Mouse (Mus musculus) lung, postnatal 36 days (tissue): ENCODE data around the gene Gvin1.
"Not testable (repeated sequence)": the region's sequence is repeated elsewhere in the genome, so short reads cannot be mapped to it uniquely, and the experiment has no call there.

Source experiments
- DNase-seq: peaks from one replicate; pipeline ENCODE4 v3.0.0; 2022; ENCODE audit warnings: mixed read lengths

Gvin1 gene

DNA sequence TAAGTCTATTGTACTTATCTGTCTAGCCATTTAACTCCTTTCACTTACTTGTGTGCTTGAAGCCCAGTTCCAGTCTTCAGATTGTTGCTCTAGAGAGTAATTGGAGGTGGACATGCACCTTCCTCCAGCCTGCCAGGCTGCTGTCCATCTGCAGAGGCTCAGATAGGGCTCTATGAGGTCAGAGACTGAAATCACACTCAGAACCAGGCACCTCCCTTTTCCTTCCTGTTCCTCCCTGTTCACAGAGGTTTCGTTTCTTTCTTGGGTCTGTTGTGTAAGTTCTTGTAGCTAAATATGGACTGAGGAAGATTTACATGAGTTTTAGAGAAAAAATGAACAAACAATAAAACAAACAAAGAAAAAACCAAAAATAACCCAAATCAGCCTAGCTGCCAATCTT, at the start of gene Gvin1:
Gene Gvin1, minus strand, starts transcription at position 150 of the 400 bp plus-strand sequence.
- DNase-seq = peak; percentile 65

GRCm38 (mm10) chr7:106251844-106252517, 36.9 kb upstream of the Gvin1 start:
- no peak for DNase-seq

DNA sequence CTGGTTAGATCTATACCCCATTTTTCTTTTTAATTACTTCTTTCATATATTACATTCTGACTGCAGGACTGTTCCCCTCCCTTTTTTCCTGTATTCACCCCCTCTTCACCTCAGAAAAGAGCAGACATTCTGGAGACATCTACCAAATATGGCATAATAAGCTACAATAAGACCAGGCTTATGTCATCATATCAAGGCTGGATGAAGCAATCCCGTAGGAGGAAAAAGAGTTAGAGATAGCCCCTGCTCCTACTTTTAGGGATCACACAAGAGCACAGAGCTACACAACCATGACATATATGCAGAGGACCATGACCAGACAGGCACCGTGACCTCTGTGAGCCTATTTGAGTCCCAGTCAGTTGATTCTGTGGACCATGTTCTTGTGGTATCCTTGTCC, 33.8 kb upstream of the Gvin1 start:
- no peak for DNase-seq

DNA sequence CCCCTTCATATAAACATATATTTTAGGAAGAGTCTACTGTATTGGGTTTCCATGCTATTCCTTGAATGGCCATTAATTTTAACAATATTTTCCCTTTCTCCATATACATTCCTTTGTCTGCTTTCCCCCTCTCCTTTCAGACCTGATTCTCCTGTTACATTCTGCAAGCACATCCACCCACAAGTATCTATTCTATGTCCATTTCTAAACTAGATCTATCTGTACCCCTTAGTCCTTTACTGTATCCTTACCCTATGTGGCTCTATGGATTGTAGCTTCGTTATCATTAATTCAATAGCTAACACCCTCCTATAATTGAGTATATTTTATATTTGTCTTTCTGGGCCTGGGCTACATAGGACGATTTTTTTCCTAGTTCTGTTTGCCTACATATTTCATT, 33.1 kb upstream of the Gvin1 start:
- no peak for DNase-seq

- DNase-seq = no peak
These were observed 30.5 kb upstream of the Gvin1 start for GRCm38 (mm10) chr7:106245601-106246000.

DNA sequence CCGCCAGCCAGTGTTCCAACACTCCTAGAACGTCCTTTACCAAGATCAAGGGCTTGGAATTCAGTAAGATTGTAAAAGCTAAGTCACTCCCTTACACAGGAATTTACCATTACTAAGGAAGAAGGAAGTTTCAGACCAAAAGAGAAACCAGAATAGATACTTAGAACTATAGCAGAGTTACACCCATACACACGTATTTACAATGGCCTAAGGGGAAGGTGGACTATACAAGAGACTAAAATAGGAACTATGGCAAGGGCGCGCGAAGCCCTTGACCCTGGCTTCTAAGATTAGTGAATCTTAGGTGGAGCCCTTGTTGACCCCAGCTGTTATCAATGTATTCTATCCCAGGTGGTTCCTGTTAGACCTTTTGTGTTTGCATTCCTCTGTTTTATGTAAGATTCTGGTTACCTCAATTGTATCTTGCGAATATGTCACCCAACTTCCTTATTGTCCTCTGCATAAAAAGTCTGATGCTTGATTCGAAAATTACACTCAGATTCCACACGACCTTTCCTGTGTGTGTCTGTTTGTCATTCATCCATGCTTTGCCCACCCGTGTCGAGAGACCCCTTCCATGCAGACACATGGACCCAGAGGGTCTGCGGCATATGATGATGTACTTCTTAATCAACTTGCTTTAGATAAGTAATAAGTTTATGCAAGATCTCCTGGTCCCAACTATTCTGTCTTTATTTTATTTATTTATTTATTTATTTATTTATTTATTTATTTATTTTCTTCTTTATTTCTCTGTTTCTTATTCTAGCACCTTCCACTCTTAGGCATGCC, 25.6 kb upstream of the Gvin1 start:
- DNase-seq = not testable (repeated sequence)

DNA sequence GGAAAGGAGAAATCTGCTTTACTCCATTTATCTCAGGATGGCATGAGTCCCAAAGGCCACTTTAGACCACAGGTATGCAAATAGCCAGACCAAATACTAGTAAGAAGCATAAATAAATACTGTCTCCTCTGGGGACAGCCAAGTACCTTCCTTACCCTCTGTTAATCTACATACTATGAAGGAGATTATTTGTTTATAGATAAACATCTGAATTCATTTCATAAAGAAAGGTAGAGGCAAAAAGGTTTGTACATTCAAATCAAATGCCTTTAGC, 22.0 kb upstream of the Gvin1 start:
- DNase-seq = no peak

DNA sequence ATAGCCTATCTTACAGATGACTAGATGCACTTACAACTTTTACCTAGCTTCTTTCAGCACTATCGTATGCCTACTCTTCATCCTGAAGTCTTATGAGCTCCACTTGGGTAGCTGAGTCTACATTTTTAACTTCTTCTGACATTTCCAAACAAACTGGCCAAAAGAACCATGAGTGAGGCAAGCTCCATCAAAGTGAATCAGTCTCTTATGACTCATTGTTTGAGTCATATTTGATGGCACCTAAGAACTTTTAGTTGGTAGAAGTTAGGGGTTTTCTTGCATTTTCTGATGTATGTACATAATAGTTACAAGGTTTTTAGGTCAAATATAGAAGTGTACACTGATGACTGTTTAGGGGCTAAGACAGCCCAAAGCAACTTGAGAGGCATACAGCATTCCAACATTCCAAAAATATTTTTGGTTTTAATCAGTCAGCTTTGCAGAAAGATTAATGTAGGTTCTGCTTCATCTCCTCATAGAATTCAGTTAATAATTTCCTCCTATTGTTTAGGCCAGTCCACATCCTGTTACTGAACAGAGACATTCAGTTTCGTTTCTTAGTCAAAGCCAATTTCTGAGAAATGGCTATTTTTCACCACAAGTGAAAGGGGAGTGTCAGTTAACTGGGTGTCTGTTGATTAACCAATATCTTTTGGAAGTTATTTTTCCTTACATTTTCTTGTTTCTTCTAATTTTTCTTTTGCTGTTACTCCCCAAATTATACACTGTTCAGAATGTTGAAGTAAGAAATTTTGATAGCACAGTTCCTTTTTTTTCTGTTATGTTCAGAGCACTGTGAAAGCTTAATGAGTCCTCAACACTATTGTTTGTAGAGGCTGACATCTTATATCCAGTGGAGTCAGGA, 21.4 kb upstream of the Gvin1 start:
- peak; percentile 56 for DNase-seq

DNA sequence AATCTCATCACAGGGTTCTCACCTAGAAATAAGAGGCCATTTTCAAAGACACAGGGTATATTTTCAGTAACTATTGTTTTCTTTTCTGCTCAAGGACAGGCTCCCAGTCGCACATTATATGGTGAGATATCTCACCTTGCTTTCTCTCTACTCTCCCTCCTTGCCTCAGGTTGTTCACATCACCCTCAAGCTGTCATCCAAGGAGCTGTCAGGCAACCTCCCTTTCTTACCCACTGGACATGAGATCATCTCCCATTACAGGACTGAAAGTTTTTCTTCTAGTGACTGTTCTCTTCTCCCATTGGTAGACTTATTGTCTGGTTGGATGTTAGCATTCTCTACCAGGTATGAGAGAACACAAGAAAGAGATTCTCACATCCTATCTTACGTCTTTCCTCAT, 20.5 kb upstream of the Gvin1 start:
- no peak for DNase-seq

- DNase-seq = not testable (repeated sequence)
These were observed 784 bp upstream of the Gvin1 start for GRCm38 (mm10) chr7:106215910-106216309.

DNA sequence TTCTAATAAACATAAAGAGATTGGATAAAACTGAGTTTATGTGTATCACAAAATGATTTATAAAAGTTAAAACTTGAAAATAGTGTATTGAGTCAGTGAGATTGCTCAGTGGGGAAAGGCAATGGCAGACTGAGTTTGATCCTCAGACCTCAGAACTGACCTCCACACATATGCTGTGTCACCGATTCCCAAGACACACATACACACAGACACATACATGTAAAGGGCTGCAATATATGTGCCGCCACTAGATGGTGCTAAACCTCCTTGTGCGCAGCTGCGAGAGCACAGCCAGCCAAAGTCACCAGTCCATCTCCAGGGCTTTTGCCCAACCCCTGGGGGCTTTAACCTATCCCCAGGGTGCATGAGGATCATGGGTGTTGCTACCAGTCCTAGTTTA, 1.4 kb downstream of the Gvin1 start:
- not testable (repeated sequence) for DNase-seq

GRCm38 (mm10) chr7:106206630-106207029, 8.5 kb downstream of the Gvin1 start:
- not testable (repeated sequence) for DNase-seq

DNA sequence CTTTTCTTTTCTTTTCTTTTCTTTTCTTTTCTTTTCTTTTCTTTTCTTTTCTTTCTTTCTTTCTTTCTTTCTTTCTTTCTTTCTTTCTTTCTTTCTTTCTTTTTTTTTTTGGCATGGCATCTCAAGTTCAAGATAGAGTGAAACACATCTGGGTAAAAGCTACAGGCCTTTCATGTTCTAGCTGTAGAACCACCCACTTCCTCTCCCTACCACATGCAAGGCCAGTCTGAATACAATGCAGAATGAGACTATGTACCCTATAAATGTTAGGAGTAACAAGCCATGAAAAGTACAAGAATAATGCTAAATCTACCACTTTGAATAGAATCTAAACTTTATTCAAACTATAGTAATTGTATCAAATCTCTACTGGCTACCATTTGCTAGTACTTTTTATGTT, 38.1 kb downstream of the Gvin1 start:
- not testable (repeated sequence) for DNase-seq

DNA sequence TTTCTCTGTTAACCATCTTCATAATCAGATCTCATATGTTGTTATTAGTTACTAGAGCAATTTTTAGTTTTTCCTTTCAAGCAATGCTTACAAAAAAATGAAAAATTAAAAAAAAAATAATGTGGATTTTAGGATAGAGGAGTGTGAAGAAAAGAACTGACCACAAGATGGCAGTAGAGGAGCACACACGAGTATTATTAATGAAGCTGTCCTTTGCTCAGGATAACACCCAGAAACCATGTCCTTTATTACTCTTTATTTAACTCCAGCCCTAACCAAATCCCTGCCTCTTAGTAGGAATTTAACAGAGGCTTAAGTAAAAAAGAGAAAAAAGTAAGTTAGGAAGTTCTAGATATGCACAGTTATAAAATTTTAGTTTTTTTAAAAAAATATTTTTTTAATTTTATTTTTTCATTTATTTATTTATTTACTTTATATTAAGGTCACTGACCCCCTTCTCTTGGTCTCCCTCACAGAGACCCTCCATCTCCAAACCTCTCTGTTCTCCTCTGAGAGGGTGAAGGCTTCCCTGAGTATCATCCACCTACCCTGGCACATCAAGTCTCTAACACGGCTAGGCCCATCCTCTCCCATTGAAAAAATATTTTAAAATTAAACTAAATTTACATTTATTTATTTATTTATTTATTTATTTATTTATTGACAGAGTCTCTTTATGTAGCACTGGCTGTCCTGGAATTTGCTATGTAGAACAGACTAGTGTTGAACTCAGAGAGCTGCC, 69.9 kb downstream of the Gvin1 start:
- DNase-seq = not testable (repeated sequence)

DNA sequence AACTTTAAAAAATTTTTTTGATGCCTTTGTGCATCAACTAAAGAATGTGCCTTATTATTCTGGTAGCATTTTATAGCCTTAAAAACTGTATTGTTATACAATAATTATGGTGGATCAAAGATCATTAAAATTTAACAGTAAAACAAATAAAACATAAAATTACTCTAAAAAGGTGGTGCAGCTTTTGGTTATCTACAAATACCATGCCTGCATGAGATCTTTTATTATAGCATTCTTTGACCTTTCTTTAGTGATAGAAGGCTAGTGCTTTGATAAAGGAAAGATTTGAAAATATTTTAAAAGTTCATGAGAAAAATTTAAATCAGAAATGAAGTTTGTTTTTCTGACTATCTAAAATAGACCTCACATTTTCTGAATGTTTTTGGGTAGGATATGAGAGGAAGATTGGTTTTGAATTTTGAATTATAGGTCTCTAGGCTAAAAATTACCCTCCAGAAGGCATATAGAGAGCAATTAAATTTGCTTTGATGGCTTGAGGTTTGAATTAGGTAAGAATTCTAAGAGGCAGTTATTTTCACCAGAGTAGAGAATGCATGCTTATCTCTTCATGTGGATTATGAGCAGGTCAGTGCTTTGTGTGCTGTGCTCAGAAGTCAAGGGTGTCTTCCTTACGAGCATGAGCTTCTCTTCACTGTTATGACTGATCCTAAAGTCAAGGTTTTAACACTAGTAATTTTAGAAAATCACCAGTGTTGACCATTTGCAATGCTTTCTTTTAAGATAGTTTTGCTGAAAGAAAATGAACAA, 73.8 kb downstream of the Gvin1 start:
- not testable (repeated sequence) for DNase-seq

DNA sequence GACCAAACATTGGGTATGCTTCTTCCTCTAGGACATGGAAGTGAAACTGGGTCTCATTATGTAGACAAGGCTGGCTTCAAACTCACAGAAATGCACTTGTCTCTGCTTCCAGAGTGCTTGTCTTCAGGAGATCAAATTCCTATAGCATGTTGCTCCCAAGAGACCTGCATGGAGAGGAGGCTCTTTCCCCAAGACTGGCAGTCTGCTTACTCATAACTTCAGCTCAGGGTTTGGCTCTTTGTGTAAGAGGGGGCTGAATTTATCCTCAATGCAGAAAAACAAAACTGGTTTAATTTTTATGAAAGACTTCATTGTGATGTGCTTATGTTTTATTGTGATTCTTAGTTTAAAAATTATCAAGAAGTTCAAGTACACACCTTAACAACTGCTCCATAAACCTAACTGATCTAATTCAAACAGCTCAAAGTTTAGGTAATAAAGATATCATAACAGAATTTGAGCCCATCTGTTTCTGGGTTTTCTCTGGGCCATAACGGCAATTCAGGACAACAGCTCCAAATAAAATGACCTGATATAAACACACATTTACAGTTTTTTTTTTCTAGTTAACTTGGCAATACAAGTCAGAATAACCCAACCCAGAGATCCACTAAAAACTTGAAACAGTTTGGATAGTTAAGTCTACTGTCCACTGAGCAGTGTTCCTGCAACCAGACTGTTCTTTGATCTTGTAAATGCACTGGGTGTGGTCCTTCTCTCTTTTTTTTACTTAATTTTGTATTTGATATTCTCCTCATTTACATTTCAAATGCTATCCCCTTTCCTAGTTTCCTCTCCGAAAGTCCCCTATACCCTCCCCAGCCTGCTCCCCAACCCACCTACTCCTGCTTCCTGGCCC, 97.8 kb downstream of the Gvin1 start:
- not testable (repeated sequence) for DNase-seq
